14 mouse cellular contexts compared by ENCODE assay signal in genomic region chr13:48357640-48358039, GRCm38 (mm10).
DNase-seq lines count a peak whose midpoint lies in the region; ATAC-seq and TF ChIP-seq lines count a peak whose summit lies in the region.
"Had no signal": no experiment of that assay in that cellular context is flagged by ENCODE, and none has a peak within 500 bp of the region (broad histone marks: within the 10 kb centered on the region; RNA-seq: fewer than 3 reads in every experiment).

No protein-coding gene starts in this region.

- no peak for TF ChIP-seq CTCF in forebrain, postnatal 0 days (IDR thresholded peaks at IDR 0.05; ENCODE audit: low read depth)
- no peak for TF ChIP-seq CTCF in cerebellum, adult 2 months (IDR thresholded peaks at IDR 0.05; ENCODE audit: borderline replicate concordance, insufficient read depth, low read depth, low read length)
- no peak for TF ChIP-seq CTCF in gastrocnemius, adult 2 months (IDR thresholded peaks at IDR 0.05)
- no peak for TF ChIP-seq CTCF in thymus, adult 2 months (IDR thresholded peaks at IDR 0.05; ENCODE audit: borderline replicate concordance, control insufficient read depth, extremely low read depth, insufficient read depth, low read length, poor library complexity)

- WGBS in forebrain, postnatal 0 days, result 59% methylated on average over 7 of the region's 7 CpGs
- WGBS in forebrain, embryonic 12.5 days, result 91% methylated on average over 7 of the region's 7 CpGs
- 10% methylated on average over 7 of the region's 7 CpGs for WGBS in cerebellum, adult 2 months
- 93% methylated on average over 7 of the region's 7 CpGs for WGBS in thymus, adult 2 months

- H3K9me3 ChIP-seq in forebrain, postnatal 0 days (ENCODE audit: low read length), result no peaks in the 10 kb centered on the region
- H3K9me3 ChIP-seq in forebrain, embryonic 12.5 days, result no peaks in the 10 kb centered on the region
- H3K9me3 ChIP-seq: midbrain, embryonic 12.5 days had no signal

- H3K9ac ChIP-seq in forebrain, postnatal 0 days, result no peak overlapping the region
- H3K9ac ChIP-seq in forebrain, embryonic 12.5 days, result no peak overlapping the region
- H3K9ac ChIP-seq: midbrain, embryonic 12.5 days had no signal

- TF ChIP-seq POLR2A in cerebellum, adult 2 months (IDR thresholded peaks at IDR 0.05; ENCODE audit: borderline replicate concordance, insufficient read depth, low read length), result no peak
- TF ChIP-seq POLR2A in thymus, adult 2 months (IDR thresholded peaks at IDR 0.05; ENCODE audit: control insufficient read depth, extremely low read depth, insufficient read depth, low read length, poor library complexity), result no peak

- H3K27ac ChIP-seq in forebrain, postnatal 0 days (ENCODE audit: low read depth, low read length), result no peak overlapping the region
- no peak overlapping the region for H3K27ac ChIP-seq in forebrain, embryonic 12.5 days
- no peak overlapping the region for H3K27ac ChIP-seq in cerebellum, adult 2 months (ENCODE audit: insufficient read depth, low read length)
- H3K27ac ChIP-seq in gastrocnemius, adult 2 months, result no peak overlapping the region
- no peak overlapping the region for H3K27ac ChIP-seq in thymus, adult 2 months (ENCODE audit: control insufficient read depth, insufficient read depth, low read length)
- H3K27ac ChIP-seq: left cerebral cortex, adult 2 months; midbrain, embryonic 12.5 days had no signal

- H3K36me3 ChIP-seq in forebrain, postnatal 0 days (ENCODE audit: insufficient read depth), result no peaks in the 10 kb centered on the region
- no peaks in the 10 kb centered on the region for H3K36me3 ChIP-seq in forebrain, embryonic 12.5 days (replicated peaks)
- H3K36me3 ChIP-seq in thymus, adult 2 months (ENCODE audit: control insufficient read depth, insufficient read depth, low read length), result no peaks in the 10 kb centered on the region
- H3K36me3 ChIP-seq: midbrain, embryonic 12.5 days had no signal

- intact Hi-C loops in gastrocnemius, adult 2 months (cut with DNase I), result no loop called here

- H3K4me3 ChIP-seq in forebrain, postnatal 0 days (ENCODE audit: low read depth, low read length), result no peak overlapping the region
- no peak overlapping the region for H3K4me3 ChIP-seq in forebrain, embryonic 12.5 days (replicated peaks)
- H3K4me3 ChIP-seq in cerebellum, adult 2 months (replicated peaks; ENCODE audit: insufficient read depth, low read depth, low read length), result no peak overlapping the region
- no peak overlapping the region for H3K4me3 ChIP-seq in gastrocnemius, adult 2 months
- H3K4me3 ChIP-seq in thymus, adult 2 months (ENCODE audit: control insufficient read depth, insufficient read depth, low read length), result no peak overlapping the region
- H3K4me3 ChIP-seq: left cerebral cortex, adult 2 months; midbrain, embryonic 12.5 days had no signal

- H3K4me2 ChIP-seq in forebrain, postnatal 0 days (ENCODE audit: low read depth), result no peak overlapping the region
- no peak overlapping the region for H3K4me2 ChIP-seq in forebrain, embryonic 12.5 days
- H3K4me2 ChIP-seq: midbrain, embryonic 12.5 days had no signal

- peak; percentile 50; the same call in 1 of the 2 replicates for ATAC-seq in forebrain, postnatal 0 days
- ATAC-seq in forebrain, embryonic 12.5 days (ENCODE audit: low FRiP score), result no peak
- ATAC-seq in megakaryocyte, adult 5-6 weeks (ENCODE audit: poor library complexity, severe bottlenecking), result no peak
- ATAC-seq: CD4-positive, CD25-positive, alpha-beta regulatory T cell, adult 4 months had no signal

- DNase-seq in forebrain, postnatal 0 days, result peak; percentile 68
- peak; percentile 14 to 62 for DNase-seq in layer of hippocampus, postnatal 14 days (ENCODE audit: low spot score in 2 of 2)
- DNase-seq in layer of hippocampus, adult 9-11 months, result no peak
- DNase-seq in cerebellum, adult 2 months, result peak; percentile 43 to 65
- DNase-seq in gastrocnemius, adult 2 months, result peak; percentile 59
- DNase-seq in thymus, adult 2 months, result no peak
- DNase-seq: kidney, adult 9 months; liver; retina, postnatal 1 day had no signal

- H3K27me3 ChIP-seq in forebrain, postnatal 0 days (ENCODE audit: insufficient read depth, low read length), result no peaks in the 10 kb centered on the region
- no peaks in the 10 kb centered on the region for H3K27me3 ChIP-seq in forebrain, embryonic 12.5 days
- H3K27me3 ChIP-seq in cerebellum, adult 2 months (ENCODE audit: control insufficient read depth, insufficient read depth, low read length), result no peaks in the 10 kb centered on the region
- H3K27me3 ChIP-seq in thymus, adult 2 months (ENCODE audit: control insufficient read depth, insufficient read depth, low read length), result no peaks in the 10 kb centered on the region
- H3K27me3 ChIP-seq: midbrain, embryonic 12.5 days had no signal

- no peaks in the 10 kb centered on the region; the same call in 1 of the 2 replicates for H3K4me1 ChIP-seq in forebrain, postnatal 0 days (ENCODE audit: insufficient read depth)
- H3K4me1 ChIP-seq in forebrain, embryonic 12.5 days, result 0 out of 2 replicates have a peak, but pooled peaks cover 6% of the 10 kb centered on the region
- H3K4me1 ChIP-seq in cerebellum, adult 2 months (ENCODE audit: control insufficient read depth, insufficient read depth, low read length), result peaks cover 3% of the 10 kb centered on the region
- no peaks in the 10 kb centered on the region for H3K4me1 ChIP-seq in thymus, adult 2 months (replicated peaks; ENCODE audit: control insufficient read depth, insufficient read depth, low read length)

Comparison
In these comparisons a context has a peak if more than half of its experiments do, and no peak if none do; other contexts are left out.
1. DNase-seq: peak in forebrain, postnatal 0 days (single experiment), layer of hippocampus, postnatal 14 days (2 of 2), cerebellum, adult 2 months (2 of 2) and gastrocnemius, adult 2 months (single experiment); none in layer of hippocampus, adult 9-11 months (single experiment) and thymus, adult 2 months (single experiment).